Mouse (Mus musculus) forebrain, embryonic 11.5 days (tissue): ENCODE data around the gene Cyp1a2. TPM values are rescaled to one million over a fixed set of nuclear protein-coding genes. Genes with fewer than 3 reads are reported as not detected.

ENCODE experiments used
- ATAC-seq: fragments of 200-750 bp; cut with Nextera tagmentation; replicated peaks from 2 replicates; pipeline ENCODE4 v1.8.0; 2017; ENCODE audit warnings: moderate TSS enrichment; ENCODE audit not compliant: low FRiP score
- DNase-seq: peaks from one replicate; pipeline ENCODE4 v3.0.0-alpha.2; 2017; ENCODE audit warnings: low spot score
- H3K27ac ChIP-seq: fragments of 300-500 bp; sonication (generic); 2 replicates; pipeline ENCODE4 v1.5.1; 2014; ENCODE audit warnings: low read depth, low read length
- H3K27me3 ChIP-seq: fragments of 300-500 bp; sonication (generic); 2 replicates; pipeline ENCODE4 v1.6.1; 2014; ENCODE audit warnings: mild to moderate bottlenecking, low read length, mixed read lengths; ENCODE audit not compliant: control insufficient read depth, insufficient read depth
- H3K36me3 ChIP-seq: fragments of 300-500 bp; sonication (generic); 2 replicates; pipeline ENCODE4 v1.6.1; 2014; ENCODE audit warnings: mild to moderate bottlenecking, low read length, moderate library complexity, mixed read lengths; ENCODE audit not compliant: control insufficient read depth, insufficient read depth
- H3K4me1 ChIP-seq: fragments of 300-500 bp; sonication (generic); replicated peaks from 2 replicates; pipeline ENCODE4 v1.6.1; 2014; ENCODE audit warnings: low read length, mixed read lengths; ENCODE audit not compliant: control insufficient read depth, insufficient read depth
- H3K4me2 ChIP-seq: fragments of 300-500 bp; sonication (generic); 2 replicates; pipeline ENCODE4 v1.6.1; 2014; ENCODE audit warnings: low read depth, mild to moderate bottlenecking, low read length, moderate library complexity, mixed read lengths; ENCODE audit not compliant: severe bottlenecking
- H3K4me3 ChIP-seq: fragments of 300-500 bp; sonication (generic); 2 replicates; pipeline ENCODE4 v1.5.1; 2014; ENCODE audit warnings: low read depth, low read length
- H3K9ac ChIP-seq: fragments of 300-500 bp; sonication (generic); 2 replicates; pipeline ENCODE4 v1.6.1; 2014; ENCODE audit warnings: low read length
- H3K9me3 ChIP-seq: fragments of 300-500 bp; sonication (generic); 2 replicates; pipeline ENCODE4 v1.6.1; 2016; ENCODE audit warnings: low read length, mixed read lengths; ENCODE audit not compliant: control insufficient read depth
- WGBS: fragments of 180-500 bp; shearing (Covaris S2); extraction: QIAGEN DNeasy Blood & Tissue Kit; methylation state at CpG from one replicate; pipeline ENCODE4 v1.1.7; 2014; 5-methylcytosine and 5-hydroxymethylcytosine counted together
- polyA plus RNA-seq: library from polyadenylated mRNA; unstranded; fragments of >200 nt; fragmentation: Nextera tagmentation; extraction: Ambion mirVana; gene quantifications from 2 replicates; pipeline ENCODE4 v1.2.1, GENCODE M21; 2014

The Cyp1a2 gene
- polyA plus RNA-seq, 1 experiment from 2014 or later: not detected

- H3K27ac ChIP-seq: no peak overlapping the region
- ATAC-seq (no peak), DNase-seq (no peak)
- H3K36me3 ChIP-seq: no peaks in the 10 kb centered on the region
- 61% methylated on average over 11 of the region's 11 CpGs for WGBS
- H3K4me2 ChIP-seq: no peak overlapping the region
- H3K9me3 ChIP-seq: no peaks in the 10 kb centered on the region
- no peak overlapping the region for H3K4me3 ChIP-seq
- no peaks in the 10 kb centered on the region for H3K27me3 ChIP-seq
- H3K9ac ChIP-seq: no peak overlapping the region
- H3K4me1 ChIP-seq: no peaks in the 10 kb centered on the region
Observed at GRCm38 (mm10) chr9:57667817-57668216, 15.7 kb downstream of the Cyp1a2 start.

- ATAC-seq (no peak), DNase-seq (no peak)
- WGBS: 78% methylated on average over 3 of the region's 3 CpGs
- Histone ChIP-seq H3K9ac (no peak overlapping the region), H3K4me3 (no peak overlapping the region), H3K9me3 (no peaks in the 10 kb centered on the region), H3K4me2 (no peak overlapping the region), H3K4me1 (no peaks in the 10 kb centered on the region), H3K27me3 (no peaks in the 10 kb centered on the region), H3K36me3 (no peaks in the 10 kb centered on the region), H3K27ac (no peak overlapping the region)
Observed at GRCm38 (mm10) chr9:57667136-57667535, 16.4 kb downstream of the Cyp1a2 start.

GRCm38 (mm10) chr9:57666536-57666935 is 17.0 kb downstream of the Cyp1a2 start:
- no peaks in the 10 kb centered on the region for H3K36me3 ChIP-seq
- H3K27ac ChIP-seq: no peak overlapping the region
- no peak overlapping the region for H3K4me3 ChIP-seq
- DNase-seq (no peak), ATAC-seq (no peak)
- H3K9ac ChIP-seq: no peak overlapping the region
- H3K27me3 ChIP-seq: no peaks in the 10 kb centered on the region
- no peak overlapping the region for H3K4me2 ChIP-seq
- 90% methylated on average over 8 of the region's 8 CpGs for WGBS
- H3K9me3 ChIP-seq: no peaks in the 10 kb centered on the region
- H3K4me1 ChIP-seq: no peaks in the 10 kb centered on the region

- Histone ChIP-seq H3K4me2 (no peak overlapping the region), H3K9ac (no peak overlapping the region)
Observed at GRCm38 (mm10) chr9:57664616-57665015, 18.9 kb downstream of the Cyp1a2 start.

GRCm38 (mm10) chr9:57661552-57661951 is 22.0 kb downstream of the Cyp1a2 start:
- no peak for ATAC-seq

More at GRCm38 (mm10) chr9:57664616-57665015, 18.9 kb downstream of the Cyp1a2 start:
- H3K4me3 ChIP-seq: no peak overlapping the region
- no peaks in the 10 kb centered on the region for H3K36me3 ChIP-seq
- no peaks in the 10 kb centered on the region for H3K4me1 ChIP-seq
- no peak overlapping the region for H3K27ac ChIP-seq
- H3K27me3 ChIP-seq: no peaks in the 10 kb centered on the region
- ATAC-seq: no peak
- no peaks in the 10 kb centered on the region for H3K9me3 ChIP-seq
- DNase-seq: no peak
- 68% methylated on average over 7 of the region's 7 CpGs for WGBS

GRCm38 (mm10) chr9:57660501-57660900 is 23.0 kb downstream of the Cyp1a2 start:
- peaks cover 1% of the 10 kb centered on the region; the same call in 1 of the 2 replicates for H3K4me1 ChIP-seq
- H3K4me3 ChIP-seq: no peak overlapping the region
- H3K9ac ChIP-seq: no peak overlapping the region
- 84% methylated on average over 6 of the region's 6 CpGs for WGBS
- DNase-seq: no peak
- H3K4me2 ChIP-seq: no peak overlapping the region
- H3K27me3 ChIP-seq: no peaks in the 10 kb centered on the region
- no peaks in the 10 kb centered on the region for H3K9me3 ChIP-seq
- no peaks in the 10 kb centered on the region for H3K36me3 ChIP-seq
- ATAC-seq: no peak
- H3K27ac ChIP-seq: no peak overlapping the region

More at GRCm38 (mm10) chr9:57661552-57661951, 22.0 kb downstream of the Cyp1a2 start:
- Histone ChIP-seq H3K4me3 (no peak overlapping the region), H3K36me3 (no peaks in the 10 kb centered on the region), H3K4me2 (no peak overlapping the region), H3K27ac (no peak overlapping the region), H3K27me3 (no peaks in the 10 kb centered on the region), H3K9me3 (no peaks in the 10 kb centered on the region), H3K4me1 (no peaks in the 10 kb centered on the region), H3K9ac (no peak overlapping the region)
- DNase-seq: no peak
- 87% methylated on average over 3 of the region's 3 CpGs for WGBS

- Histone ChIP-seq H3K4me3 (no peak overlapping the region), H3K27me3 (0 out of 2 replicates have a peak, but pooled peaks cover 1% of the 10 kb centered on the region), H3K27ac (no peak overlapping the region), H3K9me3 (no peaks in the 10 kb centered on the region), H3K4me2 (no peak overlapping the region), H3K9ac (no peak overlapping the region), H3K36me3 (no peaks in the 10 kb centered on the region), H3K4me1 (peaks cover 2% of the 10 kb centered on the region; the same call in 1 of the 2 replicates)
- DNase-seq (peak; percentile 76), ATAC-seq (0 out of 2 replicates have a peak, but pooled peaks have one; percentile 63)
- 25% methylated on average over 4 of the region's 4 CpGs for WGBS
Observed at GRCm38 (mm10) chr9:57659774-57660173, 23.7 kb downstream of the Cyp1a2 start.

- 0 out of 2 replicates have a peak, but pooled peaks cover 3% of the 10 kb centered on the region for H3K27me3 ChIP-seq
- no peak overlapping the region for H3K27ac ChIP-seq
- H3K9me3 ChIP-seq: no peaks in the 10 kb centered on the region
- H3K9ac ChIP-seq: no peak overlapping the region
- WGBS: 83% methylated on average over 4 of the region's 4 CpGs
- DNase-seq (no peak), ATAC-seq (no peak)
- H3K4me1 ChIP-seq: peaks cover 3% of the 10 kb centered on the region; the same call in 1 of the 2 replicates
- H3K4me3 ChIP-seq: no peak overlapping the region
- H3K36me3 ChIP-seq: no peaks in the 10 kb centered on the region
- no peak overlapping the region for H3K4me2 ChIP-seq
Observed at GRCm38 (mm10) chr9:57658970-57659369, 24.5 kb downstream of the Cyp1a2 start.

GRCm38 (mm10) chr9:57657843-57658242 is 25.7 kb downstream of the Cyp1a2 start:
- H3K27me3 ChIP-seq: 0 out of 2 replicates have a peak, but pooled peaks cover 3% of the 10 kb centered on the region
- no peak for DNase-seq

More at GRCm38 (mm10) chr9:57657843-57658242, 25.7 kb downstream of the Cyp1a2 start:
- no peak overlapping the region for H3K27ac ChIP-seq
- peaks cover 3% of the 10 kb centered on the region; the same call in 1 of the 2 replicates for H3K4me1 ChIP-seq
- ATAC-seq: no peak
- H3K4me3 ChIP-seq: no peak overlapping the region
- WGBS: 62% methylated on average over 4 of the region's 4 CpGs
- no peak overlapping the region for H3K9ac ChIP-seq
- H3K36me3 ChIP-seq: no peaks in the 10 kb centered on the region
- H3K4me2 ChIP-seq: no peak overlapping the region
- no peaks in the 10 kb centered on the region for H3K9me3 ChIP-seq
